Mouse (Mus musculus): ENCODE measurements around the gene Meiob.

DNA sequence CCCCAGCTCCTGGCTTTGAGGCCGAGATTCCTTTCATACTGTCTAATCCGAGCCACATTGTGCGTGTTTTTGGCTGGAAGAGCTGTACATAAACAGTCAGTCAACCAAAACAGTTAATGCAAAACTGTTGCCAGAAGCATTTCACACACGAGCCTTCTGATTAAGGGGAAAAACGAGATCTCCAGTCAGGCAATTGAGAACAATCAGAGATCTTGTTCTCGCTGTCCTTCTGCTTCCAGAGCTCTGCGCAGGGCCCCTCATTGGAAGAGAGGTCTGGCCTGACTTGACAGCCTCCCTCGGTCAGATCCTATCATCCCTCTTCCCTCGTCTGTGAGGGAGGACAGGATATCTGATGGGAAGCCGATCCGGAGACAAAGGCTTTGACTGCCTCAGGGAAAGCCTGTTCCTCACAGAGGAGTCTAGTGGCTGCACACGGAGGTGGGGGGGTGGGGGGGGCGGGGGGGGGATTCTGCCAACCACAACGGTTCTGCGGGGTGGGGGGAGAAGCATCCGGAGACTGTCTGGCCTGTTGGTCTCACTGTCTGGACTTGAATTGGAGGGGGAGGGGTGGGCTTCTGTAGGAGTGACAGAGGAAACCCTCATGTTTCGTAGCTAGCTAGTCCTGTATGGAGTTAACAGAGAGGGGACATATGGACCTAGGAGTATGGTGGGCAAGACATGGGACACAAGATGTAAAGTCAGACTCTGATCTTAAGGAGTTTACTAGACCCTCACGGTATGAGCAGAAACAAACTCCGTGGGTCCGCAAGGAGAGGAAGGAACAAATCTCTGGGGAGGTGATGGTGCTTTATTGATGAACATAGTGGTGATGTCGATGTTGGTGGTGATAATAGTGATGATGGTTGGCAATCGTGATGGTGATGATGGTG, 38.8 kb upstream of the Meiob start:
- TF ChIP-seq POLR2A (IDR thresholded peaks at IDR 0.05; ENCODE audit: low read depth, low read length), result no peak
- TF ChIP-seq CTCF (IDR thresholded peaks at IDR 0.05; ENCODE audit: borderline replicate concordance, insufficient read depth, low read length), result no peak
